19 mouse cellular contexts compared by ENCODE assay signal in the genomic region with DNA sequence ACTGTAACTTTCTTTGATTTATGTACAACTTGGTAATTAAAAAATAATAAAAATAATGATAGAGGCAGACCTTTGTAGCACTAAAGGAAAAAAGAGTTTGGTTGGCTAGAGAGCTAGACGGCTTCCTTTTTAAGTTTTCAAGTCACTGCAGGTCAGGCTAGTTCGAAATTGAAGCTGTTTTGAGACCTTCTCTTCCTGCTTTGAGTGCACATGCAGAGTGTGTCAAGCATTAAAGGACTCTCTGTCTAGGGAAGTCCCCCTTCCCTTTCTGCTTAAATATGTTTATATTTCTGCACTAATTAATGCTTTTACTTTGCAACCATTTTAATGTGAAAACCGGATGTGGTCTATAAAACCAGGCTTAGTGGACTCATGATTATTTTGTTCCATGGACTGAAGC. TPM values are rescaled to one million over a fixed set of nuclear protein-coding genes. Genes with fewer than 3 reads are reported as not detected.
DNase-seq lines count a peak whose midpoint lies in the region; ATAC-seq and TF ChIP-seq lines count a peak whose summit lies in the region.
"Had no signal": no experiment of that assay in that cellular context is flagged by ENCODE, and none has a peak within 500 bp of the region (broad histone marks: within the 10 kb centered on the region; RNA-seq: fewer than 3 reads in every experiment).

No protein-coding gene starts in this region.

- H3K4me2 ChIP-seq in heart, embryonic 13.5 days = no peak overlapping the region
- H3K4me2 ChIP-seq in liver, postnatal 0 days (ENCODE audit: low read depth, low read length) = no peak overlapping the region
- H3K4me2 ChIP-seq in CH12.LX (ENCODE audit: insufficient read depth, low read depth, poor library complexity, severe bottlenecking) = peak overlapping the region; percentile 29
- H3K4me2 ChIP-seq: hindbrain, embryonic 12.5 days; liver, embryonic 12.5 days had no signal

- no peak for TF ChIP-seq RAD21 in CH12.LX (IDR thresholded peaks at IDR 0.05; ENCODE audit: low read depth, low read length)

- dilution Hi-C loops in CH12.LX (cut with MboI; ENCODE audit: extremely low pct_ligation_motif_present, extremely low pct_unique_long_range_greater_than_20kb, low sequenced_read_pairs) = no loop called here

- H3K9me3 ChIP-seq in heart, embryonic 13.5 days = no peaks in the 10 kb centered on the region
- no peaks in the 10 kb centered on the region for H3K9me3 ChIP-seq in liver, postnatal 0 days (ENCODE audit: low read length)
- no peaks in the 10 kb centered on the region for H3K9me3 ChIP-seq in CH12.LX (replicated peaks; ENCODE audit: low read length)
- H3K9me3 ChIP-seq: embryonic facial prominence, embryonic 13.5 days; hindbrain, embryonic 12.5 days; liver, embryonic 12.5 days; megakaryocyte, embryonic 14.5 days; stomach, embryonic 15.5 days had no signal

- intact Hi-C loops in heart, postnatal 10 days (cut with DNase I) = loop anchor here (10.0 kb wide), 1 partner anchor 707 kb away; no protein-coding TSS in a partner anchor

- no peak for TF ChIP-seq CTCF in liver, adult 2 months (IDR thresholded peaks at IDR 0.05; ENCODE audit: low read depth, low read length)
- no peak for TF ChIP-seq CTCF in liver, postnatal 0 days (IDR thresholded peaks at IDR 0.05; ENCODE audit: low read depth)
- no peak for TF ChIP-seq CTCF in CH12.LX (conservative IDR thresholded peaks at IDR 0.05 in 1 of 2, IDR thresholded peaks at IDR 0.05 in 1 of 2; ENCODE audit: low read depth in 2 of 2, low read length in 2 of 2)
- TF ChIP-seq CTCF in olfactory bulb, adult 2 months (IDR thresholded peaks at IDR 0.05; ENCODE audit: insufficient read depth, low read depth, low read length) = no peak

- in situ Hi-C loops in CH12.LX (cut with MboI; ENCODE audit: low pct_ligation_motif_present, low pct_unique_long_range_greater_than_20kb, low sequenced_read_pairs) = no loop called here

- no peaks in the 10 kb centered on the region for H3K27me3 ChIP-seq in heart, embryonic 13.5 days (replicated peaks)
- H3K27me3 ChIP-seq in liver, adult 2 months (ENCODE audit: control insufficient read depth, insufficient read depth, low read length) = no peaks in the 10 kb centered on the region
- no peaks in the 10 kb centered on the region for H3K27me3 ChIP-seq in liver, postnatal 0 days (ENCODE audit: insufficient read depth, low read length)
- H3K27me3 ChIP-seq in CH12.LX (replicated peaks) = no peaks in the 10 kb centered on the region
- H3K27me3 ChIP-seq: embryonic facial prominence, embryonic 13.5 days; hindbrain, embryonic 12.5 days; liver, embryonic 12.5 days; stomach, embryonic 15.5 days had no signal

- no peak for TF ChIP-seq EP300 in liver, postnatal 0 days (IDR thresholded peaks at IDR 0.05; ENCODE audit: low read depth)
- no peak for TF ChIP-seq EP300 in CH12.LX (IDR thresholded peaks at IDR 0.05; ENCODE audit: low read length)

- TF ChIP-seq POLR2A in liver, adult 2 months (IDR thresholded peaks at IDR 0.05; ENCODE audit: extremely low read depth, insufficient read depth, low read length) = no peak
- no peak for TF ChIP-seq POLR2A in CH12.LX (IDR thresholded peaks at IDR 0.05; ENCODE audit: low read depth, low read length)
- no peak for TF ChIP-seq POLR2A in olfactory bulb, adult 2 months (IDR thresholded peaks at IDR 0.05; ENCODE audit: insufficient read depth, low read depth, low read length)

- H3K9ac ChIP-seq in heart, embryonic 13.5 days = no peak overlapping the region
- H3K9ac ChIP-seq in liver, adult 2 months (ENCODE audit: low read depth, low read length) = no peak overlapping the region
- no peak overlapping the region for H3K9ac ChIP-seq in liver, postnatal 0 days (replicated peaks)
- H3K9ac ChIP-seq in CH12.LX (ENCODE audit: insufficient read depth, low read depth) = 0 out of 2 replicates have a peak overlapping the region, but pooled peaks have one; percentile 24
- H3K9ac ChIP-seq: embryonic facial prominence, embryonic 13.5 days; hindbrain, embryonic 12.5 days; liver, embryonic 12.5 days; stomach, embryonic 15.5 days had no signal

- H3K79me2 ChIP-seq in liver, adult 2 months (ENCODE audit: control insufficient read depth, insufficient read depth, low read length) = no peaks in the 10 kb centered on the region
- H3K79me2 ChIP-seq in CH12.LX (replicated peaks; ENCODE audit: control insufficient read depth, extremely low read depth, insufficient read depth, poor library complexity, severe bottlenecking) = peaks cover 3% of the 10 kb centered on the region; the same call in 1 of the 2 replicates

- peak overlapping the region; percentile 71; the same call in 1 of the 2 replicates for H3K27ac ChIP-seq in heart, embryonic 13.5 days (replicated peaks)
- no peak overlapping the region for H3K27ac ChIP-seq in liver, adult 2 months (replicated peaks; ENCODE audit: insufficient read depth, low read depth, low read length)
- H3K27ac ChIP-seq in liver, postnatal 0 days (ENCODE audit: low read depth) = no peak overlapping the region
- H3K27ac ChIP-seq in CH12.LX (ENCODE audit: insufficient read depth, low read depth) = no peak overlapping the region
- H3K27ac ChIP-seq in olfactory bulb, adult 2 months (ENCODE audit: insufficient read depth, low read depth, low read length) = peak overlapping the region; percentile 78; the same call in 1 of the 2 replicates
- H3K27ac ChIP-seq: hindbrain, embryonic 12.5 days; liver, embryonic 12.5 days had no signal

- 63% methylated on average over 3 of the region's 3 CpGs for WGBS in heart, embryonic 13.5 days
- WGBS in liver, adult 2 months = 60% methylated on average over 3 of the region's 3 CpGs
- 63% methylated on average over 3 of the region's 3 CpGs for WGBS in liver, postnatal 0 days (ENCODE audit: insufficient replicate concordance)
- 34% methylated on average over 3 of the region's 3 CpGs for WGBS in olfactory bulb, adult 2 months

- no peak overlapping the region for H3K4me3 ChIP-seq in heart, embryonic 13.5 days
- H3K4me3 ChIP-seq in liver, adult 2 months (ENCODE audit: insufficient read depth, low read depth, low read length) = no peak overlapping the region
- no peak overlapping the region for H3K4me3 ChIP-seq in liver, postnatal 0 days (ENCODE audit: low read depth, low read length)
- H3K4me3 ChIP-seq in CH12.LX (replicated peaks in 1 of 3; ENCODE audit: low read depth in 2 of 3, low read length in 2 of 3, poor library complexity in 1 of 3) = no peak overlapping the region
- H3K4me3 ChIP-seq in olfactory bulb, adult 2 months (ENCODE audit: insufficient read depth, low read depth, low read length) = no peak overlapping the region
- H3K4me3 ChIP-seq: hindbrain, embryonic 12.5 days; liver, embryonic 12.5 days; megakaryocyte, embryonic 14.5 days; stomach, embryonic 15.5 days had no signal

- ATAC-seq in heart, embryonic 13.5 days (ENCODE audit: extremely low read depth, insufficient number of reproducible peaks, low FRiP score, low TSS enrichment) = no peak
- no peak for ATAC-seq in liver, postnatal 0 days
- ATAC-seq: liver, embryonic 12.5 days had no signal

- no peak for DNase-seq in heart, postnatal 10 days
- peak; percentile 9 for DNase-seq in liver, adult 2 months (ENCODE audit: extremely low read depth, low read depth, low spot score)
- no peak for DNase-seq in liver, postnatal 0 days
- DNase-seq in CH12.LX (ENCODE audit: extremely low read depth) = no peak
- no peak for DNase-seq in adrenal gland, postnatal 36 days
- DNase-seq: adrenal gland, postnatal 25 days; cerebellum, adult 11-12 months; kidney, postnatal 36 days; left cerebral cortex, postnatal 4 days; midbrain, embryonic 14.5 days; right cerebral cortex, postnatal 25 days had no signal

- 0 out of 2 replicates have a peak, but pooled peaks cover 3% of the 10 kb centered on the region for H3K36me3 ChIP-seq in heart, embryonic 13.5 days
- H3K36me3 ChIP-seq in liver, adult 2 months (ENCODE audit: control insufficient read depth, insufficient read depth, low read length) = no peaks in the 10 kb centered on the region
- no peaks in the 10 kb centered on the region for H3K36me3 ChIP-seq in liver, postnatal 0 days (replicated peaks; ENCODE audit: insufficient read depth, low read length)
- no peaks in the 10 kb centered on the region for H3K36me3 ChIP-seq in CH12.LX (replicated peaks in 1 of 2; ENCODE audit: control insufficient read depth in 1 of 2, insufficient read depth in 1 of 2, low read length in 1 of 2)
- H3K36me3 ChIP-seq: embryonic facial prominence, embryonic 13.5 days; G1E; hindbrain, embryonic 12.5 days; liver, embryonic 12.5 days; stomach, embryonic 15.5 days had no signal

- H3K4me1 ChIP-seq in heart, embryonic 13.5 days = peaks cover 27% of the 10 kb centered on the region
- no peaks in the 10 kb centered on the region for H3K4me1 ChIP-seq in liver, adult 2 months (ENCODE audit: control insufficient read depth, insufficient read depth, low read length)
- no peaks in the 10 kb centered on the region for H3K4me1 ChIP-seq in liver, postnatal 0 days (ENCODE audit: insufficient read depth)
- H3K4me1 ChIP-seq in CH12.LX (ENCODE audit: control insufficient read depth in 1 of 2, insufficient read depth in 2 of 2) = peaks cover 2 to 12% of the 10 kb centered on the region in 2 experiments
- no peaks in the 10 kb centered on the region for H3K4me1 ChIP-seq in olfactory bulb, adult 2 months (ENCODE audit: control insufficient read depth, insufficient read depth, low read length)
- H3K4me1 ChIP-seq: hindbrain, embryonic 12.5 days; liver, embryonic 12.5 days; megakaryocyte, embryonic 14.5 days; stomach, embryonic 15.5 days had no signal

TF ChIP-seq in CH12.LX, 34 proteins besides CTCF, POLR2A, EP300 and RAD21:
- peak; percentile 73 for TF ChIP-seq BHLHE40 (IDR thresholded peaks at IDR 0.05; ENCODE audit: low read depth, low read length)
- TF ChIP-seq NRF1 (IDR thresholded peaks at IDR 0.05; ENCODE audit: low read depth, low read length) = no peak
- no peak for TF ChIP-seq USF1 (IDR thresholded peaks at IDR 0.05; ENCODE audit: low read depth, low read length)
- peak; percentile 46 for TF ChIP-seq ELF1 (IDR thresholded peaks at IDR 0.05; ENCODE audit: low read depth, low read length)
- no peak for TF ChIP-seq TBP (conservative IDR thresholded peaks at IDR 0.05; ENCODE audit: low read depth, low read length)
- TF ChIP-seq NELFE (IDR thresholded peaks at IDR 0.05; ENCODE audit: low read depth, low read length) = no peak
- no peak for TF ChIP-seq UBTF (IDR thresholded peaks at IDR 0.05; ENCODE audit: low read depth, low read length)

RNA-seq across cellular contexts. Expression of a gene that starts 8.5 kb away (rescaled TPM):
- polyA plus RNA-seq in heart, embryonic 13.5 days (2015; fragmentation: Nextera tagmentation; extraction: Ambion mirVana) = 24.8 and 27.9 TPM in 2 replicates
- 10 to 100 TPM; 15.2 to 16.5 TPM for total RNA-seq in heart, postnatal 10 days (2021)
- 0.83 and 0.87 TPM in 2 replicates for total RNA-seq in liver, adult 2 months (2014; rRNA removed)
- polyA plus RNA-seq in liver, adult 2 months (2012; rRNA removed) = 0.23 and 0.39 TPM in 2 replicates
- 0.92 and 1.1 TPM in 2 replicates for polyA plus RNA-seq in liver, postnatal 0 days (2015; fragmentation: Nextera tagmentation; extraction: Ambion mirVana)
- total RNA-seq in CH12.LX (2012; rRNA removed) = 1.3 and 3.4 TPM in 2 replicates
- 3.4 and 4.4 TPM in 2 replicates for total RNA-seq in CH12.LX (2014; rRNA removed)
- polyA plus RNA-seq in CH12.LX (2012; ENCODE audit: insufficient read length, low read depth) = 4.0 and 5.4 TPM in 2 replicates
- polyA plus RNA-seq in olfactory bulb, adult 2 months (2012; ENCODE audit: insufficient read depth, insufficient read length, low replicate concordance, missing spikeins) = not detected in 2 replicates
- 10 to 100 TPM; 57.7 to 75.9 TPM for total RNA-seq in adrenal gland, postnatal 36 days (2021)
- polyA plus RNA-seq: G1E had no signal

Comparison
In these comparisons a context has a peak if more than half of its experiments do, and no peak if none do; other contexts are left out.
1. H3K27ac ChIP-seq: peak in heart, embryonic 13.5 days (single experiment) and olfactory bulb, adult 2 months (single experiment); none in liver, adult 2 months (single experiment), liver, postnatal 0 days (single experiment) and CH12.LX (single experiment).